Mouse (Mus musculus) kidney, embryonic 16.5 days (tissue): ENCODE results near the gene Gpatch8. TPM values are rescaled to one million over a fixed set of nuclear protein-coding genes. Genes with fewer than 3 reads are reported as not detected.
A peak's percentile ranks its signal among the peaks of the same experiment; 100 is the strongest.

ENCODE experiments used
- ATAC-seq: fragments of 200-750 bp; cut with Nextera tagmentation; 2 replicates; pipeline ENCODE4 v1.8.0; 2017; ENCODE audit warnings: moderate TSS enrichment; ENCODE audit not compliant: low FRiP score, low TSS enrichment
- H3K27ac ChIP-seq: fragments of 300-500 bp; sonication (generic); 2 replicates; pipeline ENCODE4 v1.5.1; 2014; ENCODE audit warnings: low read length
- H3K27me3 ChIP-seq: fragments of 300-500 bp; sonication (generic); 2 replicates; pipeline ENCODE4 v1.6.1; 2014; ENCODE audit warnings: low read length, control low read depth, mixed read lengths; ENCODE audit not compliant: insufficient read depth
- H3K36me3 ChIP-seq: fragments of 300-500 bp; sonication (generic); 2 replicates; pipeline ENCODE4 v1.6.1; 2014; ENCODE audit warnings: low read length, control low read depth, mixed read lengths; ENCODE audit not compliant: insufficient read depth
- H3K4me1 ChIP-seq: fragments of 300-500 bp; sonication (generic); 2 replicates; pipeline ENCODE4 v1.6.1; 2014; ENCODE audit warnings: low read length, control low read depth, mixed read lengths; ENCODE audit not compliant: insufficient read depth
- H3K4me2 ChIP-seq: fragments of 300-500 bp; sonication (generic); replicated peaks from 2 replicates; pipeline ENCODE4 v1.6.1; 2014; ENCODE audit warnings: low read depth, low read length
- H3K4me3 ChIP-seq: fragments of 300-500 bp; sonication (generic); 2 replicates; pipeline ENCODE4 v1.5.1; 2014; ENCODE audit warnings: mild to moderate bottlenecking, low read length
- H3K9ac ChIP-seq: fragments of 300-500 bp; sonication (generic); replicated peaks from 2 replicates; pipeline ENCODE4 v1.6.1; 2014; ENCODE audit warnings: low read length
- H3K9me3 ChIP-seq: fragments of 300-500 bp; sonication (generic); 2 replicates; pipeline ENCODE4 v1.6.1; 2016; ENCODE audit warnings: low read length, control low read depth
- WGBS: fragments of 180-500 bp; shearing (Covaris S2); extraction: QIAGEN DNeasy Blood & Tissue Kit; methylation state at CpG from one replicate; pipeline ENCODE4 v1.1.7; 2014; 5-methylcytosine and 5-hydroxymethylcytosine counted together
- polyA plus RNA-seq: library from polyadenylated mRNA; unstranded; fragments of >200 nt; fragmentation: Nextera tagmentation; extraction: Ambion mirVana; gene quantifications from 2 replicates; pipeline ENCODE4 v1.2.1, GENCODE M21; 2015

The Gpatch8 gene
- polyA plus RNA-seq: 47.5 and 63.8 TPM in 2 replicates

GRCm38 (mm10) chr11:102556031-102556715 is at the start of gene Gpatch8:
Gene Gpatch8 (minus strand): TSS chr11:102556392.
- under 1% methylated on average over 37 of the region's 55 CpGs for WGBS
- peak; percentile 99 for ATAC-seq

GRCm38 (mm10) chr11:102604777-102605552 is 48.8 kb upstream of the Gpatch8 start:
- H3K27me3 ChIP-seq: no peaks in the 10 kb centered on the region
- H3K27ac ChIP-seq: peak overlapping the region; percentile 98
- peaks cover 36% of the 10 kb centered on the region for H3K4me1 ChIP-seq
- H3K9ac ChIP-seq: peak overlapping the region; percentile 92
- ATAC-seq: peak; percentile 49
- no peaks in the 10 kb centered on the region for H3K36me3 ChIP-seq
- no peaks in the 10 kb centered on the region for H3K9me3 ChIP-seq
- WGBS: 0% methylated on average over 72 of the region's 74 CpGs
- peak overlapping the region; percentile 62 for H3K4me2 ChIP-seq
- H3K4me3 ChIP-seq: peak overlapping the region; percentile 81

More at GRCm38 (mm10) chr11:102556031-102556715, at the start of gene Gpatch8:
- H3K4me3 ChIP-seq: peak within 1 kb of the TSS; percentile 100
- H3K9ac ChIP-seq: peak within 1 kb of the TSS; percentile 99
- peaks cover 19% of the 10 kb centered on the region for H3K4me1 ChIP-seq
- H3K27ac ChIP-seq: peak within 1 kb of the TSS; percentile 97
- no peaks in the 10 kb centered on the region for H3K27me3 ChIP-seq
- no peaks in the 10 kb centered on the region for H3K36me3 ChIP-seq
- peak within 1 kb of the TSS; percentile 55 for H3K4me2 ChIP-seq
- no peaks in the 10 kb centered on the region for H3K9me3 ChIP-seq

GRCm38 (mm10) chr11:102604010-102604584 is 47.9 kb upstream of the Gpatch8 start, which contains the start of gene Fzd2:
Gene Fzd2 (plus strand): TSS chr11:102604396.
- H3K9me3 ChIP-seq: no peaks in the 10 kb centered on the region
- no peaks in the 10 kb centered on the region for H3K27me3 ChIP-seq
- peaks cover 27% of the 10 kb centered on the region for H3K4me1 ChIP-seq
- ATAC-seq: peak; percentile 93
- no peaks in the 10 kb centered on the region for H3K36me3 ChIP-seq
- WGBS: under 1% methylated on average over 30 of the region's 31 CpGs
- peak within 1 kb of the TSS; percentile 99 for H3K27ac ChIP-seq
- H3K4me3 ChIP-seq: peak within 1 kb of the TSS; percentile 81
- H3K9ac ChIP-seq: peak within 1 kb of the TSS; percentile 92
- peak within 1 kb of the TSS; percentile 62 for H3K4me2 ChIP-seq

- peak; percentile 62 for ATAC-seq
- Histone ChIP-seq H3K4me3 (peak overlapping the region; percentile 81), H3K36me3 (no peaks in the 10 kb centered on the region), H3K9ac (peak overlapping the region; percentile 81), H3K27me3 (no peaks in the 10 kb centered on the region), H3K9me3 (no peaks in the 10 kb centered on the region), H3K27ac (peak overlapping the region; percentile 99), H3K4me1 (peaks cover 21% of the 10 kb centered on the region), H3K4me2 (peak overlapping the region; percentile 62)
- WGBS: under 1% methylated on average over 10 of the region's 10 CpGs
These were observed 47.3 kb upstream of the Gpatch8 start for GRCm38 (mm10) chr11:102603496-102603850.

GRCm38 (mm10) chr11:102602816-102603495 is 46.8 kb upstream of the Gpatch8 start:
- Histone ChIP-seq H3K4me2 (peak overlapping the region; percentile 62), H3K27me3 (no peaks in the 10 kb centered on the region), H3K9me3 (no peaks in the 10 kb centered on the region), H3K9ac (peak overlapping the region; percentile 81), H3K4me1 (peaks cover 16% of the 10 kb centered on the region), H3K4me3 (peak overlapping the region; percentile 81), H3K36me3 (no peaks in the 10 kb centered on the region), H3K27ac (peak overlapping the region; percentile 99)
- WGBS: 3% methylated on average over 13 of the region's 13 CpGs
- ATAC-seq: no peak

GRCm38 (mm10) chr11:102599912-102600311 is 43.7 kb upstream of the Gpatch8 start:
- H3K4me2 ChIP-seq: no peak overlapping the region
- 91% methylated on average over 3 of the region's 3 CpGs for WGBS

GRCm38 (mm10) chr11:102595341-102595820 is 39.2 kb upstream of the Gpatch8 start:
- no peaks in the 10 kb centered on the region for H3K27me3 ChIP-seq
- peak; percentile 86 for ATAC-seq
- H3K27ac ChIP-seq: peak overlapping the region; percentile 84
- no peaks in the 10 kb centered on the region for H3K9me3 ChIP-seq
- no peaks in the 10 kb centered on the region for H3K36me3 ChIP-seq
- H3K4me2 ChIP-seq: peak overlapping the region; percentile 15; the same call in 1 of the 2 replicates
- no peak overlapping the region for H3K4me3 ChIP-seq
- peak overlapping the region; percentile 17 for H3K9ac ChIP-seq
- peaks cover 22% of the 10 kb centered on the region for H3K4me1 ChIP-seq
- WGBS: 3% methylated on average over 3 of the region's 4 CpGs

More at GRCm38 (mm10) chr11:102599912-102600311, 43.7 kb upstream of the Gpatch8 start:
- Histone ChIP-seq H3K9me3 (no peaks in the 10 kb centered on the region), H3K27me3 (no peaks in the 10 kb centered on the region), H3K4me1 (peaks cover 24% of the 10 kb centered on the region), H3K9ac (no peak overlapping the region), H3K27ac (no peak overlapping the region), H3K4me3 (no peak overlapping the region), H3K36me3 (no peaks in the 10 kb centered on the region)
- no peak for ATAC-seq

- no peak overlapping the region for H3K27ac ChIP-seq
- peaks cover under 1% of the 10 kb centered on the region; the same call in 1 of the 2 replicates for H3K27me3 ChIP-seq
- WGBS: 93% methylated on average over 3 of the region's 3 CpGs
- peaks cover 6% of the 10 kb centered on the region for H3K4me1 ChIP-seq
- no peak overlapping the region for H3K4me3 ChIP-seq
- no peak overlapping the region for H3K4me2 ChIP-seq
- H3K36me3 ChIP-seq: no peaks in the 10 kb centered on the region
- H3K9ac ChIP-seq: no peak overlapping the region
- no peaks in the 10 kb centered on the region; the same call in 1 of the 2 replicates for H3K9me3 ChIP-seq
- ATAC-seq: no peak
These were observed 31.4 kb upstream of the Gpatch8 start for GRCm38 (mm10) chr11:102587554-102587953.
